Mouse (Mus musculus) liver, embryonic 14.5 days (tissue): ENCODE data around the gene Svop. TPM values are rescaled to one million over a fixed set of nuclear protein-coding genes. Genes with fewer than 3 reads are reported as not detected.

ENCODE experiments used
- ATAC-seq: fragments of 200-750 bp; cut with Nextera tagmentation; 2 replicates; pipeline ENCODE4 v1.8.0; 2017; ENCODE audit warnings: moderate number of reproducible peaks, mild to moderate bottlenecking, moderate library complexity; ENCODE audit not compliant: insufficient read depth
- DNase-seq, 3 experiments: peaks; one replicate each; pipeline ENCODE4 v3.0.0-alpha.2; 2012 to 2013; ENCODE audit warnings: low read depth in 3 of 3, low spot score in 3 of 3
- H3K27ac ChIP-seq: fragments of 300-500 bp; sonication (generic); 2 replicates; pipeline ENCODE4 v1.5.1; 2014; ENCODE audit warnings: moderate library complexity, mild to moderate bottlenecking, control low read depth, inconsistent platforms
- H3K27me3 ChIP-seq: fragments of 300-500 bp; sonication (generic); 2 replicates; pipeline ENCODE4 v1.6.1; 2014; ENCODE audit warnings: mild to moderate bottlenecking, low read length, moderate library complexity; ENCODE audit not compliant: control insufficient read depth, insufficient read depth
- H3K36me3 ChIP-seq: fragments of 300-500 bp; sonication (generic); replicated peaks from 2 replicates; pipeline ENCODE4 v1.6.1; 2014; ENCODE audit warnings: low read depth; ENCODE audit not compliant: control insufficient read depth, insufficient read depth
- H3K4me1 ChIP-seq, 2 experiments: fragments of 200-500 bp in 1 of 2; fragments of 300-500 bp in 1 of 2; sonication (generic) in 1 of 2; replicated peaks; 2 replicates each; pipeline ENCODE4 v1.6.1; 2012 to 2014; ENCODE audit warnings: antibody characterized with exemption in 1 of 2, inconsistent platforms in 1 of 2, low read length in 1 of 2; ENCODE audit not compliant: control insufficient read depth in 2 of 2, insufficient read depth in 2 of 2
- H3K4me2 ChIP-seq: fragments of 300-500 bp; sonication (generic); 2 replicates; pipeline ENCODE4 v1.6.1; 2014; ENCODE audit warnings: low read depth, mild to moderate bottlenecking, control low read depth, moderate library complexity
- H3K4me3 ChIP-seq, 2 experiments: fragments of 200-500 bp in 1 of 2; fragments of 300-500 bp in 1 of 2; sonication (generic) in 1 of 2; 2 replicates each; pipeline ENCODE4 v1.5.1; 2012 to 2014; ENCODE audit warnings: low read depth in 2 of 2, low read length in 2 of 2, mild to moderate bottlenecking in 2 of 2, control low read depth in 1 of 2, inconsistent platforms in 1 of 2, moderate library complexity in 1 of 2; ENCODE audit not compliant: insufficient read depth in 1 of 2
- H3K9ac ChIP-seq: fragments of 300-500 bp; sonication (generic); replicated peaks from 2 replicates; pipeline ENCODE4 v1.6.1; 2014; ENCODE audit warnings: mild to moderate bottlenecking, control low read depth, moderate library complexity
- H3K9me3 ChIP-seq: fragments of 300-500 bp; sonication (generic); 2 replicates; pipeline ENCODE4 v1.6.1; 2016; ENCODE audit warnings: low read length, mixed read lengths; ENCODE audit not compliant: control insufficient read depth
- CTCF ChIP-seq: IDR thresholded peaks from 2 replicates; pipeline ENCODE4 v1.5.1; 2016; ENCODE audit warnings: antibody characterized with exemption, low read depth, control low read depth
- EP300 ChIP-seq: IDR thresholded peaks from 2 replicates; pipeline ENCODE4 v1.6.1; 2016; ENCODE audit warnings: antibody characterized with exemption, low read depth
- WGBS: fragments of 180-500 bp; shearing (Covaris S2); extraction: QIAGEN DNeasy Blood & Tissue Kit; methylation state at CpG from one replicate; pipeline ENCODE4 v1.1.7; 2014; ENCODE audit not compliant: insufficient replicate concordance; 5-methylcytosine and 5-hydroxymethylcytosine counted together
- polyA plus RNA-seq, 2 experiments: library from polyadenylated mRNA; depleted of rRNA in 1 of 2; stranded (reverse) in 1 of 2; unstranded in 1 of 2; fragments of >200 nt; fragmentation: Nextera tagmentation in 1 of 2; extraction: Ambion mirVana in 1 of 2; gene quantifications; 2 replicates each; pipeline versions ENCODE4 v1.2.1 to v1.2.3; 2012 to 2014

Gene Svop
- polyA plus RNA-seq, 2 experiments: not detected

DNA sequence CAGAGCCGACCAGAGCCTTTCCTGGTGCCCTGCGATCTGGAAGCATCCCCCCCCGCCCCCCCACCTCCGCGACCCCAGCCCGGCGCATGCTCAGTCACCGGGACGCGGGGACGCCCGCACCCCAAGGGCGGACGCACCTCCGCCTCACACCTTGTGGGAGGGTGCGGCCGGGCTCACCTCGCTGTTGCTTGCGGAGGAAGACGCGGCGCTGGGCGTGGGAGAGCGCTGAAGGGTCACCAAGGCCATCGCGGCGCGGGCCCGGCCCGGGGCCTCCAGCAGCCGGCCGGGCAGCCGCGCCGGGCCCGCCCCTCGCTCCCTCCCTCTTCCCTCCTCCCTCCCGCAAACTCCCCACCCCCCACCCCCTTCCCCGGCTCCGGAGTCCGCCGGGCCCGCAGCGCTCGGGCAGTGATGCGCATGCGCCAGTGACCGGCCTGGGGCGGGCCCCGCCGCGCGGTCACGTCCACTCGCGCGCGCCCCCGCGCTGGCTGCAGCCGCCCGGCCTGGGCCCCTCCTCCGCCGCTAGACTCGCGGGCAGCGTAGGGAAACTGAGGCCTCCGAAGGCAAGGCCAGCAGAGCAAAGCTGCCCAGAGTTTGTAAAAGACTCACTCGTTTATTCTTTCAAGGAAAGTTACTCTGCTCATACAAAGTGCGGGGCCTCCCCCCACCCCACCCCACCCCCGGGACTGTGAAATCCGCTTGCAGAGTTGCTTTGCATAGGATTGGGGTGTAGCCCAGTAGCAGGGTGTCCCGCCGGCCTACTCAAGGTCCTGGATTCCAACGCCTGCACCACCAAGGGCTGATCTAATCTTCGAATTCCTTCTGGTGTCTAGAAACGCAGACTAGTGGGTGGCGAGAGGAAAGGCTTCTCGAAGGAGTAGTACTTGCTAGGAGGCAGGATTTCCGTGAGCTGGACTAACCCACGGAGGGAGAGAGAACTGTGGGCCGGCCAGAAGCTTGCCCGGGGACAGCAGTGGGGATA, 97.6 kb downstream of the Svop start, which contains the start of gene Ssh1:
TSS of gene Ssh1 (minus strand) at position 408 of the 979 bp plus-strand sequence.
- ATAC-seq: peak; percentile 82
- H3K9ac ChIP-seq: peak within 1 kb of the TSS; percentile 91
- TF ChIP-seq CTCF (0 out of 2 replicates have a peak, but pooled peaks have one; percentile 6), EP300 (no peak)
- H3K4me3 ChIP-seq: peak within 1 kb of the TSS; percentile 81 to 92
- H3K36me3 ChIP-seq: no peaks in the 10 kb centered on the region
- H3K4me2 ChIP-seq: peak within 1 kb of the TSS; percentile 99
- whole genome bisulfite sequencing: 2% methylated on average over 80 of the region's 83 CpGs
- no peaks in the 10 kb centered on the region for H3K9me3 ChIP-seq
- H3K4me1 ChIP-seq: peaks cover 29 to 41% of the 10 kb centered on the region in 2 experiments
- no peak for DNase-seq
- H3K27me3 ChIP-seq: no peaks in the 10 kb centered on the region
- H3K27ac ChIP-seq: peak within 1 kb of the TSS; percentile 94

DNA sequence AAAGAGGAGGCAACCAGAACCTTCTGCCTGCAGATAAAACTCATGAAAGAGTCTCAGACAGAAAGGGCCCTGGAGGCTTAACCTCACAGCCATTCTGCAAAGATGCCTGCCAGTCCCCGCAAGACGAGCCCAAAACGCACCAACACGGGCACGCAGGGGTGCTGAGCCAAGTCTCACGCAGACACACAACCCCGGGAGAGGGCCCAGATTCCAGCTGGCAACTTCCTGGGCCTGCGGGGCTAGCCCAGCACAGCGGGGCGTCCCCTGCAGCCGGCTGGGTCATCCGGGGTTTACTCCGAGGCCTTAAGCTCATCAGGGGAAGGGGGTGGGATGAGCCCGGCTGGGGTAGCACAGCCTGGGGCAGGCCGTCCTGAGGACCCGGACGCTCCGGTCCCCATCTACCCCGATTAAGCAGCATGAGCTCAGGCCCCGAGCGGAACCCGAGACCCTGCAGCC, 98.3 kb downstream of the Svop start:
- ATAC-seq: peak; percentile 40
- Histone ChIP-seq H3K27ac (peak overlapping the region; percentile 94), H3K27me3 (no peaks in the 10 kb centered on the region), H3K36me3 (no peaks in the 10 kb centered on the region), H3K9me3 (no peaks in the 10 kb centered on the region), H3K4me1 (peaks cover 30 to 41% of the 10 kb centered on the region in 2 experiments), H3K9ac (peak overlapping the region; percentile 91), H3K4me3 (peak overlapping the region; percentile 81 to 92), H3K4me2 (peak overlapping the region; percentile 99)
- WGBS: under 1% methylated on average over 22 of the region's 22 CpGs
- DNase-seq: no peak
- TF ChIP-seq EP300: no peak

DNA sequence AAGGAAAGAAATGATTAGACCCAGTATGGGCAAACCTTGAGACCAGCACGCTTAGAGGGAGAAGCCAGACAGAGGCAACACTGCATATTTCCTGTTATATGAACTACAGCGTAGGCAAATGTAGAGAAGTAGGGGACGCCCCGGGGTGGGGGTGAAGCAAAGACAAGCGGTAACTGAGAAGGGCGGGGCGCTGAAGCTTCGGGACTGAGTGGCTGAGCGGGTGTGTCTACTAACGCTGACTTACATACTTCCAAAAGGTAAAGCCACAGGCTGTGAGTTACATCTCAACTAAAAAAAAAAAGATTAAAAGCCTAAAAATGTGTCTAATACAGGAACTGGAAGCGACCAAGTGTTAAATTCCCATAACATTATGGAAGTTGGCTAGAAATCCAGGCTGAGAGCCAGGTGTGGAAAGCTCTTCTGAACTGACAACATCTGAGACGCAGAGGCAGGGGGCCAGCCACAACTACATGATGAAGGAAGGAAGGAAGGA, 99.0 kb downstream of the Svop start:
- no peak for TF ChIP-seq CTCF
- no peak for TF ChIP-seq EP300
- peaks cover 2% of the 10 kb centered on the region; the same call in 1 of the 2 replicates for H3K36me3 ChIP-seq
- H3K9ac ChIP-seq: peak overlapping the region; percentile 91
- WGBS: 2% methylated on average over 12 of the region's 12 CpGs
- H3K4me3 ChIP-seq: peak overlapping the region; percentile 81 to 92
- no peak for ATAC-seq
- peak overlapping the region; percentile 94 for H3K27ac ChIP-seq
- peak overlapping the region; percentile 99 for H3K4me2 ChIP-seq
- H3K9me3 ChIP-seq: no peaks in the 10 kb centered on the region
- no peaks in the 10 kb centered on the region for H3K27me3 ChIP-seq
- DNase-seq: peak in 1 of 3 experiments; percentile 68
- H3K4me1 ChIP-seq: peaks cover 36 to 46% of the 10 kb centered on the region in 2 experiments

DNA sequence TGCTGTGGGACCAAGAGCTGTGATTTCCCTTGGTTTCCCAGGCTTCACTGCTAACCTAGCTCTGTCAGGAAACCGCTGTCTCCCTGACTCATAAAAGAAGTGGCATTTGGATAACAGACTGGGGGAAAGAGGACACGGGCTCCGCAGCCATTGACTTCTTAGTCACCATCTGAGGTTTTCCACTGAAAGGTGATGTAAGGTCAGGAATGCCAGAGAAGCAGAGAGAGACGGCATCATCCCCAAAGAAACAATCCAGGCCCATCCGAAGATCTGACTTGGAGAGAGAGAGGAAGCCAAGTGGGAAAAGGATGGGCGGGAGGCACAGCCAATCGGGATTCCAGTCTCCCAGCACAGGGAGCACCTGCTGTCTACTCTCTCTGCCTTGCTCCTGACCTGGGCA, 100.2 kb downstream of the Svop start:
- no peak for DNase-seq
- Histone ChIP-seq H3K27ac (no peak overlapping the region), H3K4me2 (no peak overlapping the region), H3K9me3 (no peaks in the 10 kb centered on the region), H3K4me3 (no peak overlapping the region), H3K9ac (no peak overlapping the region), H3K27me3 (no peaks in the 10 kb centered on the region), H3K4me1 (peaks cover 46 to 58% of the 10 kb centered on the region in 2 experiments), H3K36me3 (peaks cover 2% of the 10 kb centered on the region; the same call in 1 of the 2 replicates)
- WGBS: 82% methylated on average over 7 of the region's 7 CpGs
- no peak for TF ChIP-seq EP300
- no peak for TF ChIP-seq CTCF
- ATAC-seq: no peak

DNA sequence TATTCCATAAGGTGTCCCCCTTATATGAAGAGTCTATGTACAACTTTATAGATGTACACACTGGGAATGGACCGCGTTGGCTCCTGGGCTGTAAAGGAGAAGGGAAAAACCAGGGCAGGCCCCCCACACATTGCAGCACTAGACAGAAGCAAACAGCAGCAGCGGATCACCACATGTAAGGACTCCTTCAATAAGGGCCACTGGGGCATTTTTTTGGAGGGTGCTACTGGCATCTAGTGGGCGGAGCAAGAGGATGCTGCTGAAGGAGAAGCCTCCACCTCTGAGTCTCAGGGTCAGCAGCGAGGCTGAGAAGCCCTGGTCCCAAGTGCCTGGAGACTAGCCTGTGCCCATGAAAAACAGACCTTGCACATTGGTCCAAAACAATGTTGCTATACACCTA, 100.8 kb downstream of the Svop start:
- Histone ChIP-seq H3K4me1 (peaks cover 52 to 63% of the 10 kb centered on the region in 2 experiments), H3K27me3 (no peaks in the 10 kb centered on the region), H3K9ac (peak overlapping the region; percentile 78), H3K27ac (peak overlapping the region; percentile 87), H3K4me2 (peak overlapping the region; percentile 82), H3K36me3 (peaks cover 2% of the 10 kb centered on the region; the same call in 1 of the 2 replicates), H3K4me3 (no peak overlapping the region), H3K9me3 (no peaks in the 10 kb centered on the region)
- WGBS: 83% methylated on average over 5 of the region's 5 CpGs
- no peak for DNase-seq
- no peak for TF ChIP-seq EP300
- TF ChIP-seq CTCF: peak; percentile 59
- ATAC-seq: no peak
